Mouse (Mus musculus) CD4-positive helper T cell, adult 2 months (primary cell): ENCODE data around the gene Shisal2a.
A peak's percentile ranks its signal among the peaks of the same experiment; 100 is the strongest.

Experiments used
- DNase-seq: peaks from one replicate; pipeline ENCODE4 v3.0.0-alpha.2; 2012; ENCODE audit warnings: low read depth, missing footprints, low spot score

The Shisal2a gene

GRCm38 (mm10) chr4:108337817-108338216, 45.3 kb downstream of the Shisal2a start:
- DNase-seq: no peak

DNA sequence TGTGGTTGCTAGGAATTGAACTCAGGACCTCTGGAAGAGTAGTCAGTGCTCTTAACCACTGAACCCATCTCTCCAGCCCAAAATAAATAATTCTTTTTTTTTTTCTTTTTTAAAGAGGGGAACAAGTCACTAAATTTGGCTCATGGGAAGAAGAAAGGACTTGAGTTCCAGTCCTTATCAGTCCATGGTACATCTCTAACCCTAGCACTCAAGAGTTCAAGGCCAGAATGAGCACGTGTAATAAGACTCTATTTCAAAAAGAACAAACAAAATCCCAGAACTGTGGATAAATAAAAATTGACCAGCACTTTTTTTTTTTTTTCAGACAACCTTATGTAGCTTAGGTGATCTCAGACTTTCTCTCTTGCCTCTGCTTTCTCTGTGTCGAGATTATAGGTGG, 46.4 kb downstream of the Shisal2a start:
- no peak for DNase-seq

DNA sequence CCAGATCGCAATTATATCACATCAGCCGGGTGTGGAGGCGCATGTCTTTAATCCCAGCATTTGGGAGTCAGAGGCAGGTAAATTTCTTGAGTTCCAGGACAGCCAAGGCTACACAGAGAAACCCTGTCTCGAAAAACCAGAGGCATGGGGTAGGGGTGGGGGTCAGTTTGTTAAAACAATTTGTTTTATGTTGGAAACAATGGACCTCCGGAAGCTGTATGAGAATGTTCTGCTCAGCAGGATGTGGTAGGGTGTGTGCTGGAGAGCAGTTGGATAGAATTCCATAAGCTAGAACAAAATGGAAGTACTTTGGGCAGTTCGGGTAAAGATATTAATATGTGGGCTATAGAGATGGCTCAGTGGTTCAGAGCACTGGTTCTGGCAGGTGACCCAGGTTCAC, 47.7 kb downstream of the Shisal2a start:
- no peak for DNase-seq

DNA sequence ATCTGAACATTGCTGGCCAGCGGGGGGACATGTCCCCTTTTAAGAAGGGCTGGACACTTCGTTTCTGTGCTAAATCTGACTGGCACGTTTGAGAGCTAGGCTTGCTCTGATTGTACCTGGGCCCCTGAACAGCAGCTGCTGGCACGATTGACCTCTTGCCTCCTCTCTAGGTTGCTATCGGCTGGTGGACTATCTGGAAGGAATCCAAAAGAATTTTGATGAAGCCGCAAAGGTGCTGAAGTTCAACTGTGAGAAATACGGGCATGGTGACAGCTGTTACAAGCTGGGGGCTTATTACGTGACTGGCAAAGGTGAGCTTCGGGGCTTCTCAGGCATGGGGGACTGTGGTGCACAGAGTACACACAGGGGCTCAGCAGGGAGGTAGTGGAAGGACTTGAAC, 51.1 kb downstream of the Shisal2a start:
- DNase-seq: no peak

DNA sequence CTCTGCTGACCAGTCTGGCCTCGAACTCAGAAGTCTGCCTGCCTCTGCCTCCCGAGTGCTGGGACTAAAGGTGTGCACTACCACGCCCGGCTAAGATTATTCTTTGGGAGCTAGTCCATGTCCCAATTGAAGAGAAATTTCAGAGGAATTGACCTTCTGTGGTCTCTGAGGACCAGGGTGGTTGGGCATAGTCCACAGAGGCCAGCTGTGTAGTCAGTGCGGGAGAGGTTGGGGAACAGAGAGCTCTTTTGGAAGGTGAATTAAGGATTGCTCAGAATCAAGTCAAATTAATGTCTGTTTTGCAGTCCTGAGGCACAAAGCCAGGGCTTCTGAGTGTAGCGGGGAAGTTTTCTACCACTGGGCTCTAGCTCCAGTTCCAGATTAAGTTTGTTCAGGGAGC, 53.3 kb downstream of the Shisal2a start:
- no peak for DNase-seq

- peak; percentile 98 for DNase-seq
Measured at GRCm38 (mm10) chr4:108327730-108328484, 55.2 kb downstream of the Shisal2a start, which contains the start of gene Coa7. Gene Coa7 (plus strand): TSS chr4:108328140.

DNA sequence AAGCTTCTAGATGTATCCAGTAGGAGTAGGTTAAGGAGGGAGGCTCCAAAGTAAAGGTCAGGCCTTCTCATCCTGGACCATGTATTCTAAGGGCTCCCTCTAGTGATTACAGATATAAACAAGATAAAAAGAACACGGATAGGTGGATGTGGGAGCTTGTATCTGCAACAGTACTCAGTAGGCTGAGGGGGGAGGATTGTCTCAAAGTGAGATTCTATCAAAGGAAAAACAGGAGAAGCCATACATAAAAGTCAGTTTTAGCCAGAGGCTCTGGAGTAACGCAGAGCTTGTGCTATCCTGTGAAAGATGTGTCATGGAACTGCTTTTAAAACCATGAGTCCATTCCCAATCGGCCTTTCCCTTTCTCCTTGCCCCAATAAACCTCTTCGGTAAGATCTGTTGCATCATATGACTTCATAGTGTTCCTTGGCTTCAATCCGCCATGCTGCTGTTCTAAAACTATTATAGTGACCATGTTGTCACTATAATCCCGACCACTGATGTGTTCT, 56.0 kb downstream of the Shisal2a start:
- DNase-seq: peak; percentile 68

GRCm38 (mm10) chr4:108323588-108323987, 59.6 kb downstream of the Shisal2a start:
- no peak for DNase-seq

DNA sequence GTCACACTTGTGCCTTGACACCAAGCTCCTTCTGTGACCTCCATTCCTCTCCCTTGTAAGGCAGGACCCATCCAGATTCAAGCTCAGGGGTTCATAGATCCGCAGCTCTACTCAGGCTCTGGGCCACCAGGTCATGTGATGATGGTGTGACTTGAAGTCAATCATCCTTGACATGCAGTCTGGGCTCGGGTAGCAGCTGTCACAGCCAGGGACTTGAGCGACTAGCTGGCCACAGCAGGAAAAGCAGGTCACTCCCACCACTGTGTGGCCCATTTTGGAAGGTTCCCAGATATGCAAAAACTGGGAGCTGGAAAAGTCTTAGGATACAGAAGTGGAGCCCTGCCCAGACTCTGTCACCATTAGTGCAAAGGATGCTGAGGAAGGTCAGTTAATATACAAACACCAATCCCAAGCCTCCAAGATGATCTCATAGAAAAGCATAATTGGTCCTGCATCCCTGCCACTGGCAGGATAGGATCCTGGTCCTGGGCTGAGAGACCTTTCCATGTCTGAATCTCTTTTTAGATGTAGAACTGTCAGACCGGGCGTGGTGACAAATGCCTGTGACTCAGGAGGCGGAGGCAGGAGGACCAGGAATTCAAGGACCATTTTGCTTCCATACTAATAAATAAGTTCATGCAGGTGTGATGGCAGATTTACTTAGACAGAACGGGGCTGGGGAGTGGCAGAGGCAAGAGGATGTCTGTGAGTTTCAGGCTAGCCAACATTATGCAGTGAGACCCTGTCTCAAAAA, 62.3 kb downstream of the Shisal2a start:
- DNase-seq: no peak

GRCm38 (mm10) chr4:108319747-108320146, 63.4 kb downstream of the Shisal2a start:
- peak; percentile 54 for DNase-seq

DNA sequence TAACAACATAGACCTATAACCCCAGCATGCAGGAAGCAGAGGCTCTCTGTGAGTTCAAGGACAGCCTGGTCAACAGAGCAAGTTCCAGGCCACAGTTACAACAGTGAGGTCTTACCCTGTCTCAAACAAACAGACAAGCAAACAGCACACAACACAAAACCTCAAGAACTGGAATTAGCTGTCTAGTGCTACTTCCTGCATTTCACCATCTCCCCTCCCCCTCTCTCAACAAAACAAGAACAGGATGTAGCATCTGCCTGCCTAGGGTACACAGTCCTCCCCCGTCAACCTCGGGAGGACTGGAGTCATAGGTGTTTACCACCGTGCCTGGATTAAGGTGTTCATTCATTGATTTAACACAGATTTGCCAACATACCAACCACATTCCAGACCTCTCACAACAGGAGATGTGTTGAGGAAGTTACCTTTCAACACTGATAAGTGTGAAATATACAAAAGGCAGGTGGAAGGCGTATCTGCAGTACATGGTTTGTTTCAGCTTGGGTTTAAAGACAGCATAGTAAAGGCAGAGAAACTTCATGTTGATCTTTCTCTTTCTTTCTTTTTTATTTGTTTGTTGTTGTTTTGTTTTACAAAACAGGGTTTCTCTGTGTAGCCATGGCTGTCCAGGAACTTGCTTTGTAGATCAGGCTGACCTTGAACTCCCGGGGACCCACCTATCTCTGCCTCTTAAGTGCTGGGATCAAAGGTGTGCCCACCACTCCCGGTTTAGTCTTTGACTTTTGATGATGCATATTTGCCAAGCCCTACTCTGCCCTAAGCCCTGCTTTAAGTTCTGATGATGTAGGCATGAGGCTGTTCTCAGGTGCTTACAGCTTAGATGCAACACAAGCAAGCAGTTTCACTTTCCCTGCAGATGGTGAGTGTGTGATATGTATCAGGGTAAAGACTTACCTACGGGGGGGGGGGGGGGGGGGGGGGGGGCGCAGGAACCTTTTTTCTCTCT, 64.2 kb downstream of the Shisal2a start:
- peak; percentile 90 for DNase-seq
